ENCODE assay signal across 8 mouse cellular contexts in genomic region chr1:56971441-56971861, GRCm38 (mm10). TPM values are rescaled to one million over a fixed set of nuclear protein-coding genes. Genes with fewer than 3 reads are reported as not detected.
DNase-seq lines count a peak whose midpoint lies in the region; ATAC-seq lines count a peak whose summit lies in the region.

No protein-coding gene starts in this region.

- peaks cover 62% of the 10 kb centered on the region for H3K27me3 ChIP-seq in heart, embryonic 10.5 days (ENCODE audit: insufficient read depth, poor library complexity, severe bottlenecking)
- H3K27me3 ChIP-seq in forebrain, embryonic 13.5 days, result peaks cover 48% of the 10 kb centered on the region
- peaks cover 61% of the 10 kb centered on the region for H3K27me3 ChIP-seq in limb, embryonic 12.5 days

- H3K9me3 ChIP-seq in heart, embryonic 10.5 days, result no peaks in the 10 kb centered on the region
- no peaks in the 10 kb centered on the region for H3K9me3 ChIP-seq in forebrain, embryonic 13.5 days (replicated peaks)
- H3K9me3 ChIP-seq in limb, embryonic 12.5 days, result no peaks in the 10 kb centered on the region

- H3K9ac ChIP-seq in forebrain, embryonic 13.5 days, result peak overlapping the region; percentile 86
- peak overlapping the region; percentile 79 for H3K9ac ChIP-seq in limb, embryonic 12.5 days (replicated peaks)

- DNase-seq in heart, embryonic 10.5 days (ENCODE audit: low spot score), result peak; percentile 74
- no peak for DNase-seq in heart, postnatal 10 days
- DNase-seq in MN1 (ENCODE audit: low spot score), result peak; percentile 49
- DNase-seq in retina, embryonic 14.5 days (ENCODE audit: low spot score), result peak; percentile 50
- DNase-seq in testis, postnatal 10 days (ENCODE audit: low spot score), result no peak
- DNase-seq in layer of hippocampus, adult 9-11 months, result no peak

- H3K4me3 ChIP-seq in heart, embryonic 10.5 days, result peak overlapping the region; percentile 84
- H3K4me3 ChIP-seq in forebrain, embryonic 13.5 days, result peak overlapping the region; percentile 81
- H3K4me3 ChIP-seq in limb, embryonic 12.5 days (replicated peaks), result peak overlapping the region; percentile 68

- H3K36me3 ChIP-seq in heart, embryonic 10.5 days, result no peaks in the 10 kb centered on the region
- no peaks in the 10 kb centered on the region for H3K36me3 ChIP-seq in forebrain, embryonic 13.5 days (ENCODE audit: poor library complexity, severe bottlenecking)
- H3K36me3 ChIP-seq in limb, embryonic 12.5 days, result no peaks in the 10 kb centered on the region

- no peak overlapping the region; the same call in 1 of the 2 replicates for H3K27ac ChIP-seq in heart, embryonic 10.5 days
- peak overlapping the region; percentile 63 for H3K27ac ChIP-seq in forebrain, embryonic 13.5 days
- no peak overlapping the region for H3K27ac ChIP-seq in limb, embryonic 12.5 days

- intact Hi-C loops in heart, postnatal 10 days (cut with DNase I), result loop anchor here (5.0 kb wide), 1 partner anchor 1839 kb away; the partner anchor contains the start of gene Mob4

- ATAC-seq in forebrain, embryonic 13.5 days, result peak; percentile 7
- ATAC-seq in limb, embryonic 12.5 days (ENCODE audit: insufficient number of reproducible peaks, insufficient read depth, low FRiP score, low TSS enrichment, low read depth), result no peak

- WGBS in heart, embryonic 10.5 days, result under 1% methylated on average over 29 of the region's 29 CpGs
- 0% methylated on average over 29 of the region's 29 CpGs for WGBS in forebrain, embryonic 13.5 days
- under 1% methylated on average over 29 of the region's 29 CpGs for WGBS in limb, embryonic 12.5 days

- H3K4me2 ChIP-seq in forebrain, embryonic 13.5 days, result peak overlapping the region; percentile 93
- peak overlapping the region; percentile 96 for H3K4me2 ChIP-seq in limb, embryonic 12.5 days

- H3K4me1 ChIP-seq in heart, embryonic 10.5 days, result peaks cover 38% of the 10 kb centered on the region
- peaks cover 30% of the 10 kb centered on the region for H3K4me1 ChIP-seq in forebrain, embryonic 13.5 days
- peaks cover 33% of the 10 kb centered on the region for H3K4me1 ChIP-seq in limb, embryonic 12.5 days (replicated peaks)

RNA-seq across cellular contexts. Expression of gene Satb2, which starts 7.0 kb away (rescaled TPM):
- polyA plus RNA-seq in heart, embryonic 10.5 days (2016; fragmentation: Nextera tagmentation; extraction: Ambion mirVana), result 0.32 and 1.7 TPM in 2 replicates
- total RNA-seq in heart, postnatal 10 days (2021), result under 1 TPM; 0.52 to 0.74 TPM
- polyA plus RNA-seq in forebrain, embryonic 13.5 days (2015; fragmentation: Nextera tagmentation; extraction: Ambion mirVana), result 5.5 and 10.2 TPM in 2 replicates
- polyA plus RNA-seq in limb, embryonic 12.5 days (2016; fragmentation: Nextera tagmentation; extraction: Ambion mirVana), result 1.9 and 2.1 TPM in 2 replicates

Comparison
In these comparisons a context has a peak if more than half of its experiments do, and no peak if none do; other contexts are left out.
1. DNase-seq: peak in heart, embryonic 10.5 days (single experiment), MN1 (single experiment) and retina, embryonic 14.5 days (single experiment); none in heart, postnatal 10 days (0 of 2), testis, postnatal 10 days (single experiment) and layer of hippocampus, adult 9-11 months (single experiment).
2. Peak in every context shown above with its lines, with median percentiles within 50 percentile points of each other: H3K4me3 ChIP-seq.